Mouse (Mus musculus) myocyte (in vitro differentiated cells): ENCODE results near the gene Ano10.

Source experiments
- E2F4 ChIP-seq: IDR thresholded peaks from one replicate; pipeline ENCODE4 v1.6.1; 2011; ENCODE audit warnings: mild to moderate bottlenecking, control low read depth, moderate library complexity; ENCODE audit not compliant: insufficient read depth
- MYOG ChIP-seq, 3 experiments: IDR thresholded peaks; one replicate each; pipeline ENCODE4 v1.6.1; 2011; ENCODE audit warnings: control low read depth in 2 of 3, low read depth in 2 of 3, mild to moderate bottlenecking in 2 of 3; ENCODE audit not compliant: insufficient read length in 2 of 3, control insufficient read depth in 1 of 3, insufficient read depth in 1 of 3
- POLR2A ChIP-seq: IDR thresholded peaks from one replicate; pipeline ENCODE4 v1.6.1; 2011; ENCODE audit warnings: low read depth, mild to moderate bottlenecking, control low read depth, moderate library complexity; ENCODE audit not compliant: insufficient read length
- POLR2AphosphoS2 ChIP-seq: IDR thresholded peaks from one replicate; pipeline ENCODE4 v1.6.1; 2011; ENCODE audit warnings: low read depth, control low read depth; ENCODE audit not compliant: insufficient read length
- REST ChIP-seq: IDR thresholded peaks from one replicate; pipeline ENCODE4 v1.6.1; 2011; ENCODE audit warnings: mild to moderate bottlenecking, control low read depth, moderate library complexity; ENCODE audit not compliant: insufficient read depth, insufficient read length
- TCF12 ChIP-seq: IDR thresholded peaks from one replicate; pipeline ENCODE4 v1.6.1; 2011; ENCODE audit warnings: mild to moderate bottlenecking, control low read depth; ENCODE audit not compliant: poor library complexity, insufficient read depth, severe bottlenecking
- TCF3 ChIP-seq: IDR thresholded peaks from one replicate; pipeline ENCODE4 v1.6.1; 2011; ENCODE audit warnings: low read depth, control low read depth; ENCODE audit not compliant: insufficient read length
- USF1 ChIP-seq: IDR thresholded peaks from one replicate; pipeline ENCODE4 v1.6.1; 2011; ENCODE audit warnings: low read depth, mild to moderate bottlenecking, control low read depth, moderate library complexity

- TF ChIP-seq POLR2AphosphoS2 (no peak), POLR2A (no peak), TCF12 (no peak), E2F4 (no peak), REST (no peak), USF1 (no peak), MYOG (IDR thresholded peaks at IDR 0.05; ENCODE audit: control insufficient read depth in 1 of 3, insufficient read depth in 1 of 3, insufficient read length in 2 of 3, low read depth in 2 of 3) (no peak), TCF3 (no peak)
These were observed 45.7 kb upstream of the Ano10 start for GRCm38 (mm10) chr9:122339972-122340371.
